Mouse (Mus musculus) liver, postnatal 0 days (tissue): ENCODE measurements around the gene Sobp.

Experiments used
- CTCF ChIP-seq: sonication (generic); IDR thresholded peaks from 2 replicates; pipeline ENCODE4 v1.5.1; 2016; ENCODE audit warnings: antibody characterized with exemption, low read depth
- EP300 ChIP-seq: IDR thresholded peaks from 2 replicates; pipeline ENCODE4 v1.6.1; 2016; ENCODE audit warnings: antibody characterized with exemption, low read depth, mild to moderate bottlenecking

GRCm38 (mm10) chr10:43180313-43180912 is 6.1 kb upstream of the Sobp start:
- TF ChIP-seq CTCF (no peak), EP300 (no peak)
